Mouse (Mus musculus) T-helper 2 cell (primary cell): ENCODE measurements at regions not wholly inside any gene's neighbourhood (a gene's known extent, or its start where the extent isn't known, plus 50 kb on each side); places are given as distances from the start of the nearest gene placed in this dataset.

Experiments
- in situ Hi-C: fragments of 300-600 bp; cut with MboI, MseI; formaldehyde crosslinking; loops from one replicate; pipeline ENCODE4 v1.15.1; 2025; ENCODE audit warnings: high pct_unique_total_duplicates

GRCm38 (mm10) chr9:116511450-116511849 is 336.3 kb upstream of the Tgfbr2 start:
- in situ Hi-C loops = no loop called here

GRCm38 (mm10) chr9:116507756-116508155 is 332.6 kb upstream of the Tgfbr2 start:
- in situ Hi-C loops = no loop called here

GRCm38 (mm10) chr9:116502831-116503230 is 327.7 kb upstream of the Tgfbr2 start:
- in situ Hi-C loops = no loop called here

GRCm38 (mm10) chr9:116500951-116501350 is 325.8 kb upstream of the Tgfbr2 start:
- in situ Hi-C loops = no loop called here

- in situ Hi-C loops = no loop called here
These were observed 316.1 kb upstream of the Tgfbr2 start for GRCm38 (mm10) chr9:116491227-116491626.

- in situ Hi-C loops = no loop called here
These were observed 314.6 kb upstream of the Tgfbr2 start for GRCm38 (mm10) chr9:116489787-116490186.

- in situ Hi-C loops = no loop called here
These were observed 314.1 kb upstream of the Tgfbr2 start for GRCm38 (mm10) chr9:116489273-116489672.

- in situ Hi-C loops = no loop called here
These were observed 302.1 kb upstream of the Tgfbr2 start for GRCm38 (mm10) chr9:116477309-116477708.

- in situ Hi-C loops = no loop called here
These were observed 300.2 kb upstream of the Tgfbr2 start for GRCm38 (mm10) chr9:116475206-116475955.

GRCm38 (mm10) chr9:116472855-116473254 is 297.7 kb upstream of the Tgfbr2 start:
- in situ Hi-C loops = no loop called here

- in situ Hi-C loops = no loop called here
These were observed 293.6 kb upstream of the Tgfbr2 start for GRCm38 (mm10) chr9:116468569-116469250.

GRCm38 (mm10) chr9:116466336-116466735 is 291.2 kb upstream of the Tgfbr2 start:
- in situ Hi-C loops = no loop called here

- in situ Hi-C loops = no loop called here
These were observed 289.5 kb upstream of the Tgfbr2 start for GRCm38 (mm10) chr9:116464626-116465025.

GRCm38 (mm10) chr9:116462232-116462631 is 287.1 kb upstream of the Tgfbr2 start:
- in situ Hi-C loops = no loop called here

GRCm38 (mm10) chr9:116460022-116460421 is 284.9 kb upstream of the Tgfbr2 start:
- in situ Hi-C loops = no loop called here

- in situ Hi-C loops = no loop called here
These were observed 276.9 kb upstream of the Tgfbr2 start for GRCm38 (mm10) chr9:116452050-116452449.

GRCm38 (mm10) chr9:116450829-116451228 is 275.7 kb upstream of the Tgfbr2 start:
- in situ Hi-C loops = no loop called here

GRCm38 (mm10) chr9:116447734-116448133 is 272.6 kb upstream of the Tgfbr2 start:
- in situ Hi-C loops = no loop called here

GRCm38 (mm10) chr9:116438580-116438979 is 263.4 kb upstream of the Tgfbr2 start:
- in situ Hi-C loops = no loop called here

GRCm38 (mm10) chr9:116434414-116434813 is 259.3 kb upstream of the Tgfbr2 start:
- in situ Hi-C loops = no loop called here

- in situ Hi-C loops = loop anchor here (10.0 kb wide), 1 partner anchor 126 kb away; no protein-coding TSS in a partner anchor
These were observed 253.9 kb upstream of the Tgfbr2 start for GRCm38 (mm10) chr9:116429061-116429460.

- in situ Hi-C loops = loop anchor here (10.0 kb wide), 1 partner anchor 126 kb away; no protein-coding TSS in a partner anchor
These were observed 253.3 kb upstream of the Tgfbr2 start for GRCm38 (mm10) chr9:116428475-116428874.

GRCm38 (mm10) chr9:116427278-116427677 is 252.1 kb upstream of the Tgfbr2 start:
- in situ Hi-C loops = loop anchor here (10.0 kb wide), 1 partner anchor 128 kb away; no protein-coding TSS in a partner anchor
